Mouse (Mus musculus) thymus, postnatal 36 days (tissue): ENCODE results near the gene Gm973.
A peak's percentile ranks its signal among the peaks of the same experiment; 100 is the strongest.
"Not testable (repeated sequence)": the region's sequence is repeated elsewhere in the genome, so short reads cannot be mapped to it uniquely, and the experiment has no call there.

Experiments
- DNase-seq, 2 experiments: peaks; one replicate each; pipeline ENCODE4 v3.0.0; 2022; ENCODE audit warnings: mixed read lengths in 2 of 2

Gene Gm973

DNA sequence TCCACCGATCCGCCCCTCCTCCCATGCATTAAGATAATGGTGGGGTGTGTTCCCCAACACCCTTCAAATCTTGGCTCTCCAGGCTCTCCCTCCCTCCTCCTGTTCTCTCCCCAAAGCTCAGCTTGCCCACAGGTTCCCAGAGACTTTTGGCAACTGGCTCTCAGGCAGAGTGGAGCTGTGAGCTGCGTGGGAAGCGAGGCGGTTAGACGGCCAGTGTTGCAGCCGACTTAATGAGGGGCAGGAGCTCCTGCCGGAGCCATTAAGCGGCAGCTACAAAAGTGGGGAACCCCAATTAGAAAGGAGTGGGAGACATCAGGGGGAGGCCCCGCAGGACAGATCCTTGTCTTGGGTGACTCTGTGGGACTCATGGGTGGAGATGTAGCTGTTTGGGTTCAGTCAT, 76.3 kb downstream of the Gm973 start:
- DNase-seq: no peak

DNA sequence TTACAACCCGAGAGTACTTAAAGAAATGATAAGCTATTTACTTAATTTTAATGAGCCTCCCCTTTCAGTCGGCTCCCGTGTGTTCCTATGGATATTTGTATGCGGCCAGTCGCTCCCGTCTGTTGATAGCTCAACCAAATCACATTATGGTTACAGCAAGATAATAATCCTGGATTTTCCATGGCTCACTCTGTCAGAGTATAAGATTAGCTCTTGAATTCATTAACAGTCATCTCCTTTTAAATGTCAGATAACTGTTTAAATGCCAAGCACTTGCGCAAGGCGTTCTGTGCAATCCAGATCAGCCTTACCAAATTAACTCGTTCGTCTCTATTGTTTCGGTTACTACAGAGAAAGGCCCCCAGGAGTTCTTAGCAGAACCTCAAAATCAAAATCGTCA, 76.8 kb downstream of the Gm973 start:
- no peak for DNase-seq

DNA sequence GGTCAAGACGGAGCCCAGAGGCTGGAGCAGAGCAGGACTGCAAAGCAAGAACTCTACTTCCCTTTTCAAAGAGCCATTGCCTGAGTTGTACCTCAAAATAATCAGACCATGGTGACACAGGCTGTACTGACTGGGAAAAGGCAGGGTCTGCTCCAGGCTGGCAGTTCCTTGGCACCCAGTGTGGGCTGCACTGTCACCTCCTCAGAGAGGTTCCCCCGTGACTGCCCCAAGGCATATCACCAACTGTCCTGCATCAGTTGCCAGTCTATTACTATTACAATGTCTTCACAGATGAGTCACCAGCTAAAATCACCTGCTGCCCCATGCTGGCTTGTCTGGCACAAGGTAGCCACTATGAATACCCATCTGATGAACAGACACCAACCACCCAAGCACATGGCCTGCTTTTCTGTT, 77.6 kb downstream of the Gm973 start:
- no peak for DNase-seq

DNA sequence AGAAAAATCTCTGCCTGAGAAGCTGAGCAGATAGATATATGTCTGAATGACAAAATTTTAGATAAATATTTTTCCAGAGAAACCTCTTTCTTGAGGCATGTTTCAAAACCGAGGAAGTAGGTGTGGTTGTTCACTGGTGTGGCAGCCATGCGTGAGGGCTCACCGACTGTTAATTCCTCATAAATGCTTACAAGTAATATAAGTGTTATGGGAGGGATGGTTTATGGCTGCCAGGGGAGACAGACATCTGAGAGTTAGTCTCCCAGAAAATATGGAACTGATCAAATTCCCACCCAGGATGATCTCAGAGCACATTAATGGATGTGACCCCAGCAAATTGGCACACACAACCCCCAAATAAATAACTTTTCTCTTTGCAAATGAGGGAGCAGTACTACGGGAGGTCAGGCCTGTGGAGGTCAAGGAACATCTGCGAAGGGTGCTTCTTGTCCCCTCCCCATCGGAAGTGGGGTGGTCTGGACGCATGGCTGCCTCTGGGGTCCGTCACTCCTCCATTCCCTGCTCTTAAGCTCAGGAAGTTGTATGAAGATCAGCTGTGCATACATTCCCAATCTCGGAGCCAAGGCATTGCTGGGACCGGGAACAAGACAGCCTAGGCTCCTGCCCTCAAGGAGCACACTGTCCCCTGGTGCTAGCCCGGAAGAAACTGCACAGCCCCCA, 78.7 kb downstream of the Gm973 start:
- no peak for DNase-seq

DNA sequence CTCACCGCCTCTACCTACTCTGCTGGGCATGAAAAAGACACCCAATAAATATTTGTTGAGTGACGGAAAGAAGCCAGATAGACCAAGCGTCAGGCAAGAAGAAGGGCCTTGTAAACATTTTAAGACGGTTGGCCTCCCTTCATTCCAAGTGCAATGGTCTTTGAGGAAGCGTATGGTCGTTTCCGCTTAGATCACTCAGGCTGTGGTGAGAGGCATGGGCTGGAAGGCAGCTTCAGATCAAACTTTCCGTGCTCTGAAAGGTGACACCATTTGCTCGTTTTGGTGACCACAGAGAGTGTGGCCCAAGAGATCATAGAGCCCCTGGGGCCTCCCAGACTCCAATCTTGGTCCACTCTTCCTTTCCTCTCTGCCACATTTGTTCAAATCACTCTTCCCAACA, 79.5 kb downstream of the Gm973 start:
- no peak for DNase-seq

DNA sequence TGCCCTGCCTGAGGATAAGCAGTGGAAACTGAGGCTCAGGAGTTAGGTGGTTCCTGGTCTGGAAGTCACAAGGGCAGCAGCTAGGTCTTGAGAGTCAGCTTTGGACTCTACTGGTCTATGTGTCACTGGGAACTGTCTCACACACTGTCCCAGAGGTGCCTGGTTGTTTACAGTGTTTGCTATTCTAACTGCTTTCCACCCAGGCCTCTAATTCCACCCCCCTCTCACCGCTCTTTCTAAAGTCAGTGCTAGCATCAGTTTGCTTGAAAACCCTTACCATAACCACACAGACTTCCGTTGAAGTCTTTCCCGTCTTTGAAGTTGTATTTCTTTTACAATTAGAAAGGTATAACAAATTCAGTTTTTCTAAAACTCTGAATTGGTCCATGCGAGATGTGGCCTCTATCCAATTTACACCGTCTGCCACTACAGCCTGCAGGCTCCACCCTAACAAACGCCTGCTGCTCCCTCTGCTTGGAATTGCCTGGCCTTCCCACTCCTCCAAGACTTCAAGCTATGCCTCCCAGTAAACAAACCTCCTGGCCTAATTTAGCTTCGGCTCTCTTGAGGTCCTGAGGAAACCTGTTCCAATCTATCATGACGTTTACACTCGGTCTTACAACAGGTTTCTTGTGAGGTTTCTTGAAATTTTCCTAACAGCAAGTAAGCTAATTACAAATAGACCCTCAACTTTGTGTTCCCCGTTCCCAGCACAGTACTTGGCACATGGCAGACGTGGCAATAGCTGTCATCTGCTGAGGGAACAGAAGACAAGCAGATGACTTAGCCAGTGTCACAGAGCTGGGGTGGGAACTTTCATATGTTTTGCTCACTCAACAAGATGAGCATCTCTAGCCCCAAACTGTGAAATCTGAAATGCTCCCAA, 86.7 kb downstream of the Gm973 start:
- peak; percentile 19 to 36 for DNase-seq

DNA sequence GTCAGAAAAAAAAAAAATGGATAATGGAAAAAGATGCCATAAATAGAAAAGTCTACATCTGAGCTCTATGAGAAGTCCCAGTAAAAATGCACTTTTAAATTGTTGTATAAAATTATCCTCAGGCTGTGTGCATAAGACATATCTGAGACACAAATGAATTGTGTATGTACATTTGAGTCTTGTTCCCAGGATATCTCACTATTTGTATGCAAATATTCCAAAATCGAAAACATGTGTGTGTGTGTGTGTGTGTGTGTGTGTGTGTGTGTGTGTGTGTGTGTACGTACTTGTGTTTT, 87.3 kb downstream of the Gm973 start:
- DNase-seq: no peak

DNA sequence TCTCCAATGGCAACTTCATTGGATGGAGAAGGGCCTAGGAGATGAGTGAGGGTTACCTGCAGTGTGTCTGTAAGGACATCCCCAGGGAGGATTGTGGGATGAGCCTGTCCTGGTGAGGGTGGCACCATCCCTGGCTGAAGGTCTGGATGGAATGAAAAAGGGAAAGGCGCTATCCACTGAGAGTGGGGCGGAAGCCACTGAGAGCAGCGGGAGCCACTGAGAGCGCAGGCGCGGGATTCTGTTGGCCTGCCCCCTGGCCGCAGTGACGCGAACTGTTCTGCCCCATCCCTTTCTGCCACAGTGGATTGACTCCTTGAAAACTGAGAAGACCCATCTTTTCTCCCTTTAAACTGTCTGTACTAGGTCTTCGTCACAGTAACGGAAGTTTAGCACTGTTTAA, 87.8 kb downstream of the Gm973 start:
- no peak for DNase-seq

DNA sequence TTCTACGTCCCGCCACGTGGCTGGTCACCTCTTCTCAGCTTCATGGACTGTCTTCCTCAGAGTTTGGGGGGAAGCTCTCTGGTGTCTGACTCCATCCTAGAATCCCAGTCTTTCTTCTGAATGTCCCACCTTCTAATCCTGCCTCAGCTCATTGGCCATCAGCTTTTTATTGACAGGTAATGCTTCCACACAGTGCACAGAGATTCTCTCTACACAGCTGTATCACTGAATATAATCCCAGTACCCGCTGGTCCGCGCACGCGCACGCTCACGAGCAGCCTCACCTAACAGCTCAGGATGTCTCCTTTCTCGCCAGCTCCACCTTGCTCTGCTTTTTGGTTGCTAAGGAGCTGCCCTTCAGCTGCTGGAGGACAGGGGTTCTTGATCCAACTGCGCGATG, 90.4 kb downstream of the Gm973 start:
- no peak for DNase-seq

DNA sequence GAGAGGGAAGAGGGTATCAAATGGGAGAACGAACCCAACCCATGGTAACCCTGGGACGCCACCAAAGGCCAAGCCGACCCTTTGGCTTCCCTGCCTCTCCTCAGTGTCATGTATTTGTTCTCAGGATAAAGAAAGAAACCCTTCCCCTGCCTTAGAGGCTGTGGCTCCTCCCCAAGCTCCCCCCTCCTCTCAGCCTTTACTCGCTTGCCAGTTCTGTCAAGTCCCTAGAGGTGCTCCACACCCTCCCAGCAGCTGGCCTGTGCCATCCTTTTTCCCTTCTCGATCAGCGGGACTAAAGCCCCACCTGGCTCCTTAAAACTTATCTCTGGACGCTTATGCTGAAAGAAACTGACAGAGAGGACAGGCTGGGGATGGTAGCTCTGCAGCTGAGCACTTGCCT, 91.0 kb downstream of the Gm973 start:
- DNase-seq: no peak

DNA sequence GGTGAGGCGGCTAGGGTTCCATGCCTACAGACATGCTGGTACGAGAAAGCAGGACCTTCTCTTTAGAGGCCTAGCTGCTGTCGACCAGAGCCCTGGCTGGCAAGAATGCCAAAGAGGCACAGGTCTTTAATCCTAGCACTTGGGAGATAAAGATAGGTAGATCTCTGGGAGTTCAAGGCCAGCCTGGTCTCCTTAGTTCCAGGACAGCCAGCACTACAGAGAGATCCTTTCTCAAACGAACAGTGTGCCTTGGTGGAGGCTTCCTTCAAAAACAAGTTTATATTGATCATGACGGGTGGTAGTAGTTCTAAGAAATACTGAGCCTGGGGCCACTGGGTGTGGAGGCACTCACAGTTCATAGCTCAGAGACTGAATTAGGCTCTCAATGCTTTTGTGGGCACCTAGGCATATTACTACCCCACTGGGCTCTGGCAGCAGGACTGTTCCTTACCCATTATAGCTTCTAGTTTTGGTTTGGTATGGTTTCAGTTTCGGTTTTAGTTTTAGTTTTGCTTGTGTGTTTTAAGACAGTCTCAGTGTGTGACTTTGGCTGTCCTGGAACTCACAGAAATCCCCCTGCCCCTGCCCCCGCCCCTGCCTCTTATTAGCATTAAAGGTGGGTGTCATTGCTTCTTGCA, 92.2 kb downstream of the Gm973 start:
- DNase-seq: no peak

DNA sequence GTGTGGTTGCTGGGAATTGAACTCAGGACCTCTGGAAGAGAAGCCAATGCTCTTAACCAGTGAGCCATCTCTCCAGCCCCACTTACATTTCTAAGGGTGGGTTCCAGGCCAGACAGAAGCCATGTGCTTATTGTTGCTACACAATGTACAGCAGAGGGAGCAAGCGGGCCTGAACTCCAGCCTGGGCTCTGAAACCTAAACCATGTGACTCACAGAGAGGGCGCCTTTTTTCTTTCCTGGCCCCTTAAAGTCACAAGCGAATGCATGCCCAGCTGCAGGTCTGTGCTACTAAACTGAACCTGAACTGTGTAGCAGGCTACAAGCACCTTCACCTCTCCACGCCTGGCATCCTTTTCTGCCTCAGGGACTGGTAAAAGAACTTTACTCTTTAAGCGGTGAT, 92.9 kb downstream of the Gm973 start:
- DNase-seq: peak; percentile 50 to 69

DNA sequence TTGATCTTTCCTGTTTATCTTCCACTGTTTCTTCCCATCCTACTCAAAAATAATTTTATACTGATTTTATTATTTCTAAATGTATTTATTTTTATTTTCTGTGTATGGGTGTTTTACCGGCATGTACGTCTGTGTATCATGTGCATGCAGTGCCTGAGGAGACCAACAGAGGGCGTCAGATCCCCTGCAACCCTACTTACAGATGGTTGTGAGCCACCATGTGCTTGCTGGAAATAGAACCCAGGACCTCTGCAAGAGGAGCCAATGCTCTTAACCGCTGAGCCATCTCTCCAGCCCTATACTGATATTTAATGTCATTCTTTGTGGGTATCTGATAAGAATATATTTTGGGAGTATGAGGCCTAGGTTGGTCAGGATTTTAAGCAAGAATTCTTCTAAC, 93.4 kb downstream of the Gm973 start:
- no peak for DNase-seq

DNA sequence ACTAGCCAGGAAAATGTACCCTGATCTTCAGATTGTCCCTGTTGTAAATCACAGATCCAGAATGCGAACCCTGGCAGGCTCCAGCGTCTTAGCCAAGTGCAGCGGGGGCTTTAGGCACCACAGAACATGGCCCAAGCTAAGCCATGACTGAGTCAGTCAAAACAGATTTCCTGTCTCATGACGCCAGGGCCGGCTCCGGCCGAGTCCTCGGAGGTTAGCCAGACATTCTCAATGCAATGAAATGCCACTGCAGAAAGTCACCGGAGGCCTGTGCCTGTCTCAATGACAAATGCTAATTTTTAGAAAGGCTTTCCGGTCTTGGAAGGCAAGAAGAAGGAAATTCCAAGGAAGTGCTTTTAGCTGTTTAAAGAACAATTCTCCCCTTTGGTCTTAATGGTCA, 93.8 kb downstream of the Gm973 start:
- DNase-seq: no peak

DNA sequence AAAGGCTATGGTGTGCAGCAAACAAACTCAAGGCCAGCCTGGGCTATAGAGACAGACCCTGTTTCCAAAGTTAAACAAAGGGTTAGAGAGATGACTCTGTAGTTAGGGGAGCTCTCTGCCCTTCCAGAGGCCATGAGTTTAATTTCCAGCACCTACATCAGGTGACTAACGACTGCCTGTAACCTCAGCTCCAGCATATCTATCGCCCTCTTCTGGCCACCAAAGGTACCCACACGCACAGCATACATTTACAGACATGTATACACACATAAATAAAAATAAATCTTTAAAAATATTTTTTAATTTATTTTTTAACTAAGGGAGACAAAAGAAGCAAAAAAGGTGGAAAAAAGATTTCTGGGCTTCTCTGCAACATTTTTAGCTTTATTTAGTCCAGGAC, 94.9 kb downstream of the Gm973 start:
- DNase-seq: no peak

DNA sequence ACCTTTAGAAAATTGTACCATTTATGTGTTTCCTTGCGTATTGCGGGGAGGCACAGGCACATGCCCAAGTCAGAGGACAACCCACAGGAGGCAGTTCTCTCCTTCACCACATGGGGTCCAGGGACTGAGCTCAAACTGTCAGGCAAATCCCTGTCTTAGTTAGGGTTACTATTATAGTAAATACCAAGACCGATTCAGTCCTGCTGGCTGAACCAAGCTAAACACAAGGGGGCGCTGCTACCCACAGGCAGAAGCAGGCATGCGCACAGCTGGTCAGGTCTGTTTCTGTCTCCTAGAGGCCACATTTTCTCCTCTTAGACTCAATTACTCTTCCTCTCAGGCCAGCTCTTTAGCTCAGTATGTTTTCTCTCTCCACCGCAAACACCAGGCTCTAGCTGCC, 97.7 kb downstream of the Gm973 start:
- peak; percentile 60 to 61 for DNase-seq

DNA sequence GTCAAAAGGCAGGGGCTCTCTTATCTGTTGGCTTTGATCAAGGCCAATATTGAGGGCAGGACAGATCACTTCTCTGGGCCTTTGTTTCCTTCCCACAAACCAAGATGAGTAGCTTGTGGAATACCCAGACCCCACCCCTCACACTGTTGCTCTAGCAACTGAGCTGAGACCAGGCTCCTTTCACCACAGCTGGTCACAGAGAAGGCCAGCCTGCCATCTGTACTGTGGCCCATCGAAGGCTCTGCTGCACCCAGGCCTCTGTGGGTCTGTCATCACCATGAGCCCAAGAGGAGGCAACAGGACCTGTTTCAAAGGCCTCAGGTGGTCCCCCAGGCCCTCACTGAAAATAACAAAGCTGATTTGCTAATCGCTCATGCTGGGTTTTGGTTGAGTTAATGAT, 99.0 kb downstream of the Gm973 start:
- no peak for DNase-seq

DNA sequence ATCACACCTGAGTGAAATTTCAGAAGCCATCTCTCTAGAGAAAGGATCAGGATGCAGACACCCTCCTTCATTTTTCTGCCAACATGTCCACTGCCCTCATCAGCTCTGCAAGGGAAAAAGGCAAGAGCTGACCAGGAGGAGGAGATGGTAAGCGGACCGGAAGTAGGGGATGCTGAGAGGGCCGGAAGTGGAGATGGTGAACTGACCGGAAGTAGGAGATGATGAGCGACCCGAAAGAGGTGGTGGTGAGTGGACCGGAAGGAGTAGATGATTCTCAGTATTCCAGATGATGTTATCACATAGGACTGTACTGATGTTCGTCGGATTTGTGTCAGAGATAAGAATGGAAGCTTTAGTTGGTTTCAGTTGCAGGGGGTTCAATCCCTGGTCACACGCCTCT, 103.1 kb downstream of the Gm973 start:
- DNase-seq: no peak

DNA sequence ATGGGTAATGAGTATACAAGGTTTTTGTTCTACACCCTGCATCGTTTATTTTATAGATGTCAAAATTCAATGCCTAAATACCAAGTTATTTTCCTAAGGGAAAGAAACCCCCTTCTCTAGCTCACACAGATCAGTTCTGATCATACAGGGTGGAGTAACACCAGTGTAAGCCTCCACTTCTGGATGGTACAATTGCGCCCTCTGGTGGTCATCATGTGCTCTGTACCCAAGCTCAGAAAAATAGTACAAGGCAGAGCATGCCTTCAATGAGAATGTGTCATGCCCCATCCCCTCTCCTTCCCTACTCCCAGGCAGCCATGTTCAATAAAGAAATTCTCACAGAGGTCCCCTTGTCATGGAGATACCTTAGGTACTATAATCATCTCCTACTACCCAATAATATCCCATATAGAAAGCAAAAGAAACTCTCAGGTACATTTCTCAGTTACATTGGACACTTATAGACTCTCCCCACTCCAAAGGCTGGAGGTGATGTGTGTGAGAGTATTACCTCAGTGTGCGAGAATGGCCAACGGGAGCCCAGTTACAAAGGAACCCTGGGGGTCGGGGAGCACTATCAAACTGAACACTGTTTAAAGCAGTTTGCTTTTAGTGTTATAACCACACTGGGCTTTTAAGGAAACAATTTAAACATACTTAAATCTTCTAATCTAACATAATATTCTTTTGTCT, 107.4 kb downstream of the Gm973 start:
- DNase-seq: peak; percentile 51 to 52

DNA sequence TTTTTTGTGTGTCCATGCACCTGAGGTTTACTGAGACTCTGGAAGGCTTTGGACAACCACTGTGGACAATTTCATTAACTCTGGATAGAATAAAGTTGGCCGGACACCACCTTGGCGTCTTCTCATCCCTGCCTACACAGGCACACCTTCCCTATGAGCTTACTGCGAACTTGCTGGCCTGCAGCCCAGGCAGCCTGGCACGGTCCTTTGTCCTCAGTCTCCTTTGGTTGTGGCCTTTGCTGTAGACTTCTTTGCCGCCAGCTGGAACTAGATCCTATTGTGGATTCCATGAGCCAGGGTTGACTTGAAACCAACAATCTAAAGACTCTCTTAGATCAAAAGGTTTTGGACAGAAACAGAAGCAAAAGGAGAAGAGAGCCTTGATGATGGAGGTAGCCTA, 109.3 kb downstream of the Gm973 start:
- DNase-seq: no peak

DNA sequence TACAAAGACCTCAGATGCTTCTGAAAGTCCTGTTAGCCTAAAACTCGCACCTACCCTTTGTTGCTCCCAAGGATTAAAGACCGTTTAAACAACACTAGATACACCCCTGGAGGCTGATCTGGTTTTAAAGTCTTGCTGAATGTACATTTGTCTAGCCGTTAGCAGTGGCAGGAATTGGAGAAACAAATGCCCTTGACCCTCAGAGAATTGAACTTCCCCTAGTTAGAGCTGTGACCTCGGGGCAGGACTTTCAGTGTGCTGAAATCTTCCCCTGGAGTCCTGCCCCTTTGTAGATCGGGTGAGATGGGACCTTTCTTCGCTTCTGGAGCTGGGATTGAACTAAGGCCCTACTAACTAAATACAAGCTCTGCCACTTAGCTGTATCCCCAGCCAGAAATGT, 113.1 kb downstream of the Gm973 start:
- no peak for DNase-seq

DNA sequence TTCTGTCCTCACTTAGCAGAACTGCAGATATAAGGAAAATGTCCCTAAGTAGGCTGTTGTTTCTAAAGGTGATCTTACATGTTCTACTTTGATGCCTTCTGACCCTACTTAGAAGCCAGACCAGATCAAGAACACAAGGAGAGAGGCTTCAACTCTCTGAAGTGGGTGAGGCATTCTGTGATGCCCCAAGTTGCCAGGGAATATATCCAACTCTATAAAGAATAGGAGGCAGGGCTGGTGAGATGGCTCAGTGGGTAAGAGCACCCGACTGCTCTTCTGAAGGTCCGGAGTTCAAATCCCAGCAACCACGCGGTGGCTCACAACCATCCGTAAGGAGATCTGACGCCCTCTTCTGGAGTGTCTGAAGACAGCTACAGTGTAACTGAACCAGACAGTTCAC, 114.3 kb downstream of the Gm973 start:
- DNase-seq: not testable (repeated sequence)

DNA sequence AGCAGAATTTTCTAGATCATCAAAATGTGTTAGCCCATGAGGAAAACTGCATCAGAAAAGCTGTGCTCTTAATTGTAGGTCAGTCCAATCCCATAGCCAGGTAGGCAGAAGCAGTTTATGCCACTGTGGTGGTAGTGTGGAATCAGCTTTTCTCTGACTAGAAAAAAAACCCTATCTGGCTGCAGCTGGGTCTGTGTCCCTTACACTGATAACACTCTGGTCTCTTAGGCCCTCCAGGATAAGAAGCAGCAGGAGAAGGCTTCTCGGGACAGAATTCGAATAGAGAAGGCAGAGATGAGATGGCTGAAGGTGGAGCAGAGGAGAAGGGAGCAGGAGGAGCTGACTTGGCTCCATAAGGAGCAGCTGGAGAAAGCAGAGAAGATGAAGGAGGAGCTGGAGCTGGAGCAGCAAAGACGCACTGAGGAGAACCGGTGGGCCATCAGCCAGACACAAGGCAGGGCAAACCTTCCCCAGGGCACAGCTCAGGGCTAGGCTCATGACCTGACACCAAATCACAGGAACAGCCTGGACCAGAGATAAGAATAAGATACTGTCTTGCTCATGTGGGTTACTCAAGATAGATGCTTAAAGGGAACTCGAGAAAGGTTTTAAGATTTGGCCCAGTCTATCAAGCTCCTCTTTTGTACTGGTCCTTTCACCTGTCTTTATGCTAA, 116.1 kb downstream of the Gm973 start:
- DNase-seq: no peak
